Comparison of ENCODE assay signal across 8 mouse cellular contexts in the genomic region with DNA sequence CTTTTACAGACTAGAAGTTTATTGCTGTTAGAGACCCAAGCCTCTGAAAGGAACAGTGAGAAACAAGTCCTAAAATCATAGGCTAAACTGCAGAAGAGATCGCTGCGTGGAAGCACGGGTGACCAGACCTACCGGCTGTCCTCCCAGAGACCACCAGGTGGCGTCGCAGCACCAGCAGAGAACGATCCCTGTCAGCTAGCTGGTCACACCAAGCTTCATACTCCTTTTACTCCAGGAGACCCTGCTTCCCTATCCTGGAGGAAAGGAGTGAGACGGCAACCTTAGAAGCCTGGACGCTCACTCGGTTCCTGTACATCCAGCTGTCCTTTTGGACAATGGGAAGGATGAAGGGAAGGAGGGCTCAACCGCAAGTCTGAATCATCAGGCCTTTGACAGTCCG. TPM values are rescaled to one million over a fixed set of nuclear protein-coding genes. Genes with fewer than 3 reads are reported as not detected.
DNase-seq lines count a peak whose midpoint lies in the region; ATAC-seq and TF ChIP-seq lines count a peak whose summit lies in the region.

No protein-coding gene starts in this region.

- H3K4me3 ChIP-seq in E14TG2a.4 (replicated peaks; ENCODE audit: low read length): peak overlapping the region; percentile 82
- peak overlapping the region; percentile 47 for H3K4me3 ChIP-seq in forebrain, embryonic 14.5 days (ENCODE audit: low read depth, low read length)
- peak overlapping the region; percentile 62 for H3K4me3 ChIP-seq in liver, embryonic 16.5 days (ENCODE audit: low read depth, low read length)
- peak overlapping the region; percentile 59 for H3K4me3 ChIP-seq in neural tube, embryonic 13.5 days

- peak; percentile 79 for ATAC-seq in forebrain, embryonic 14.5 days
- ATAC-seq in liver, embryonic 16.5 days (ENCODE audit: low read depth): no peak
- peak; percentile 73 for ATAC-seq in neural tube, embryonic 13.5 days (ENCODE audit: low read depth)

- peak; percentile 68 for TF ChIP-seq CTCF in E14TG2a.4 (conservative IDR thresholded peaks at IDR 0.05; ENCODE audit: low read length)

- WGBS in forebrain, embryonic 14.5 days: 0% methylated on average over 12 of the region's 12 CpGs
- 2% methylated on average over 12 of the region's 12 CpGs for WGBS in large intestine, adult 2 months
- 1% methylated on average over 12 of the region's 12 CpGs for WGBS in liver, embryonic 16.5 days (ENCODE audit: insufficient replicate concordance)
- 1% methylated on average over 12 of the region's 12 CpGs for WGBS in neural tube, embryonic 13.5 days

- H3K4me2 ChIP-seq in forebrain, embryonic 14.5 days (ENCODE audit: low read length): peak overlapping the region; percentile 100
- H3K4me2 ChIP-seq in liver, embryonic 16.5 days (ENCODE audit: low read depth, low read length): peak overlapping the region; percentile 90
- H3K4me2 ChIP-seq in neural tube, embryonic 13.5 days: peak overlapping the region; percentile 100

- H3K9ac ChIP-seq in forebrain, embryonic 14.5 days (ENCODE audit: low read length): no peak overlapping the region
- no peak overlapping the region for H3K9ac ChIP-seq in liver, embryonic 16.5 days (ENCODE audit: low read depth, low read length)
- peak overlapping the region; percentile 75 for H3K9ac ChIP-seq in neural tube, embryonic 13.5 days

- H3K4me1 ChIP-seq in E14TG2a.4 (replicated peaks; ENCODE audit: low read depth, low read length): peaks cover 33% of the 10 kb centered on the region
- H3K4me1 ChIP-seq in forebrain, embryonic 14.5 days (ENCODE audit: control insufficient read depth, insufficient read depth, low read length): peaks cover 16% of the 10 kb centered on the region
- peaks cover 26% of the 10 kb centered on the region for H3K4me1 ChIP-seq in liver, embryonic 16.5 days (ENCODE audit: control insufficient read depth, low read depth, low read length)
- H3K4me1 ChIP-seq in neural tube, embryonic 13.5 days (replicated peaks): peaks cover 27% of the 10 kb centered on the region

- H3K27me3 ChIP-seq in E14TG2a.4 (ENCODE audit: insufficient read depth, low read length): peaks cover 98% of the 10 kb centered on the region
- peaks cover 72% of the 10 kb centered on the region for H3K27me3 ChIP-seq in forebrain, embryonic 14.5 days (replicated peaks; ENCODE audit: control insufficient read depth, insufficient read depth, low read length)
- peaks cover 94% of the 10 kb centered on the region for H3K27me3 ChIP-seq in liver, embryonic 16.5 days (ENCODE audit: control insufficient read depth, insufficient read depth, low read depth, low read length)
- H3K27me3 ChIP-seq in neural tube, embryonic 13.5 days: peaks cover 96% of the 10 kb centered on the region

- H3K27ac ChIP-seq in forebrain, embryonic 14.5 days (ENCODE audit: low read depth, low read length): no peak overlapping the region
- no peak overlapping the region for H3K27ac ChIP-seq in liver, embryonic 16.5 days (ENCODE audit: low read length)
- no peak overlapping the region for H3K27ac ChIP-seq in neural tube, embryonic 13.5 days (replicated peaks)

- intact Hi-C loops in heart, postnatal 14 days (cut with DNase I): loop anchor here (1.0 to 2.0 kb wide), 2 partner anchors 119 to 170 kb away; partner anchors contain the start of gene Nfkb2

- peak; percentile 87 for DNase-seq in cerebellum, adult 11 months
- DNase-seq in forebrain, embryonic 14.5 days (ENCODE audit: low spot score): peak; percentile 92
- peak; percentile 92 to 95 for DNase-seq in heart, postnatal 14 days
- DNase-seq in large intestine, adult 2 months (ENCODE audit: low read depth, low spot score): peak; percentile 70
- DNase-seq in telencephalon, adult 2 months (ENCODE audit: low read depth, low spot score): peak; percentile 56

- no peaks in the 10 kb centered on the region for H3K9me3 ChIP-seq in E14TG2a.4 (ENCODE audit: low read length)
- H3K9me3 ChIP-seq in forebrain, embryonic 14.5 days (replicated peaks; ENCODE audit: control insufficient read depth, low read length): no peaks in the 10 kb centered on the region
- no peaks in the 10 kb centered on the region for H3K9me3 ChIP-seq in liver, embryonic 16.5 days (replicated peaks; ENCODE audit: control insufficient read depth, low read length)
- H3K9me3 ChIP-seq in neural tube, embryonic 13.5 days: no peaks in the 10 kb centered on the region

- H3K36me3 ChIP-seq in E14TG2a.4 (ENCODE audit: insufficient read depth, low read length): no peaks in the 10 kb centered on the region
- H3K36me3 ChIP-seq in forebrain, embryonic 14.5 days (ENCODE audit: control insufficient read depth, insufficient read depth, low read length): no peaks in the 10 kb centered on the region
- H3K36me3 ChIP-seq in liver, embryonic 16.5 days (ENCODE audit: control insufficient read depth, insufficient read depth): no peaks in the 10 kb centered on the region
- no peaks in the 10 kb centered on the region for H3K36me3 ChIP-seq in neural tube, embryonic 13.5 days

RNA-seq across cellular contexts. Expression of gene Elovl3, which starts 3.6 kb away (rescaled TPM):
- polyA plus RNA-seq in forebrain, embryonic 14.5 days (2014; fragmentation: Nextera tagmentation; extraction: Ambion mirVana): not detected in 2 replicates
- under 1 TPM in 1 of 2 experiments, not detected in 1; 0.67 TPM for total RNA-seq in heart, postnatal 14 days (2021)
- not detected in 2 replicates for polyA plus RNA-seq in large intestine, adult 2 months (2012; rRNA removed)
- polyA plus RNA-seq in liver, embryonic 16.5 days (2015; fragmentation: Nextera tagmentation; extraction: Ambion mirVana): 0.06 and 0.19 TPM in 2 replicates
- polyA plus RNA-seq in neural tube, embryonic 13.5 days (2015; fragmentation: Nextera tagmentation; extraction: Ambion mirVana): not detected in 2 replicates

RNA-seq across cellular contexts. Expression of gene Pitx3, which starts 12.8 kb away (rescaled TPM):
- polyA plus RNA-seq in forebrain, embryonic 14.5 days (2014; fragmentation: Nextera tagmentation; extraction: Ambion mirVana): not detected in 2 replicates
- under 1 TPM in 1 of 2 experiments, not detected in 1; 0.79 TPM for total RNA-seq in heart, postnatal 14 days (2021)
- not detected in 2 replicates for polyA plus RNA-seq in large intestine, adult 2 months (2012; rRNA removed)
- polyA plus RNA-seq in liver, embryonic 16.5 days (2015; fragmentation: Nextera tagmentation; extraction: Ambion mirVana): 0.14 TPM in 1 of 2 replicates, not detected in the other
- polyA plus RNA-seq in neural tube, embryonic 13.5 days (2015; fragmentation: Nextera tagmentation; extraction: Ambion mirVana): 0.17 and 1.4 TPM in 2 replicates

RNA-seq across cellular contexts. Expression of gene Gbf1, which starts 17.0 kb away (rescaled TPM):
- 36.3 and 50.7 TPM in 2 replicates for polyA plus RNA-seq in forebrain, embryonic 14.5 days (2014; fragmentation: Nextera tagmentation; extraction: Ambion mirVana)
- 10 to 100 TPM; 50.3 to 50.7 TPM for total RNA-seq in heart, postnatal 14 days (2021)
- polyA plus RNA-seq in large intestine, adult 2 months (2012; rRNA removed): 67.8 and 92.2 TPM in 2 replicates
- 14.8 and 15.3 TPM in 2 replicates for polyA plus RNA-seq in liver, embryonic 16.5 days (2015; fragmentation: Nextera tagmentation; extraction: Ambion mirVana)
- 65.2 and 74.1 TPM in 2 replicates for polyA plus RNA-seq in neural tube, embryonic 13.5 days (2015; fragmentation: Nextera tagmentation; extraction: Ambion mirVana)

RNA-seq across cellular contexts. Expression of gene Nolc1, which starts 59.6 kb away (rescaled TPM):
- 67.2 and 73.6 TPM in 2 replicates for polyA plus RNA-seq in forebrain, embryonic 14.5 days (2014; fragmentation: Nextera tagmentation; extraction: Ambion mirVana)
- total RNA-seq in heart, postnatal 14 days (2021): 10 to 100 TPM; 16.4 to 17.2 TPM
- polyA plus RNA-seq in large intestine, adult 2 months (2012; rRNA removed): 10.1 and 13.7 TPM in 2 replicates
- polyA plus RNA-seq in liver, embryonic 16.5 days (2015; fragmentation: Nextera tagmentation; extraction: Ambion mirVana): 38.5 and 41.9 TPM in 2 replicates
- 60.1 and 73.6 TPM in 2 replicates for polyA plus RNA-seq in neural tube, embryonic 13.5 days (2015; fragmentation: Nextera tagmentation; extraction: Ambion mirVana)
